Mouse (Mus musculus) midbrain, embryonic 16.5 days (tissue): ENCODE data around the gene Tbca. TPM values are rescaled to one million over a fixed set of nuclear protein-coding genes. Genes with fewer than 3 reads are reported as not detected.

Source experiments
- ATAC-seq: fragments of 200-750 bp; cut with Nextera tagmentation; 2 replicates; pipeline ENCODE4 v1.8.0; 2017; ENCODE audit warnings: moderate TSS enrichment
- H3K27ac ChIP-seq: fragments of 300-500 bp; sonication (generic); 2 replicates; pipeline ENCODE4 v1.5.1; 2014; ENCODE audit warnings: mild to moderate bottlenecking, low read length, mixed read lengths
- H3K27me3 ChIP-seq: fragments of 300-500 bp; sonication (generic); 2 replicates; pipeline ENCODE4 v1.6.1; 2014; ENCODE audit warnings: low read depth, low read length, mixed read lengths; ENCODE audit not compliant: control insufficient read depth, insufficient read depth
- H3K36me3 ChIP-seq: fragments of 300-500 bp; sonication (generic); 2 replicates; pipeline ENCODE4 v1.6.1; 2014; ENCODE audit warnings: mild to moderate bottlenecking, low read length, moderate library complexity, mixed read lengths; ENCODE audit not compliant: control insufficient read depth, insufficient read depth
- H3K4me1 ChIP-seq: fragments of 300-500 bp; sonication (generic); 2 replicates; pipeline ENCODE4 v1.6.1; 2014; ENCODE audit warnings: mild to moderate bottlenecking, low read length, mixed read lengths; ENCODE audit not compliant: control insufficient read depth, insufficient read depth
- H3K4me2 ChIP-seq: fragments of 300-500 bp; sonication (generic); 2 replicates; pipeline ENCODE4 v1.6.1; 2014; ENCODE audit warnings: mild to moderate bottlenecking, low read length, mixed read lengths
- H3K4me3 ChIP-seq: fragments of 300-500 bp; sonication (generic); 2 replicates; pipeline ENCODE4 v1.5.1; 2014; ENCODE audit warnings: low read depth, mild to moderate bottlenecking, low read length, moderate library complexity, mixed read lengths
- H3K9ac ChIP-seq: fragments of 300-500 bp; sonication (generic); 2 replicates; pipeline ENCODE4 v1.6.1; 2014; ENCODE audit warnings: low read depth, low read length, mixed read lengths
- H3K9me3 ChIP-seq: fragments of 300-500 bp; sonication (generic); replicated peaks from 2 replicates; pipeline ENCODE4 v1.6.1; 2014; ENCODE audit warnings: mild to moderate bottlenecking, low read length, mixed read lengths; ENCODE audit not compliant: control insufficient read depth, poor library complexity, severe bottlenecking
- WGBS: fragments of 180-500 bp; shearing (Covaris S2); extraction: QIAGEN DNeasy Blood & Tissue Kit; methylation state at CpG from one replicate; pipeline ENCODE4 v1.1.7; 2014; 5-methylcytosine and 5-hydroxymethylcytosine counted together
- polyA plus RNA-seq: library from polyadenylated mRNA; unstranded; fragments of >200 nt; fragmentation: Nextera tagmentation; extraction: Ambion mirVana; gene quantifications from 2 replicates; pipeline ENCODE4 v1.2.1, GENCODE M21; 2015

Tbca gene
- polyA plus RNA-seq, 1 experiment from 2014 or later = 304 TPM

- no peak overlapping the region for H3K9ac ChIP-seq
- H3K9me3 ChIP-seq = no peaks in the 10 kb centered on the region
- 39% methylated on average over 9 of the region's 9 CpGs for WGBS
- no peak overlapping the region for H3K4me2 ChIP-seq
- H3K27ac ChIP-seq = no peak overlapping the region
- H3K36me3 ChIP-seq = no peaks in the 10 kb centered on the region
- H3K27me3 ChIP-seq = no peaks in the 10 kb centered on the region
- no peak for ATAC-seq
- H3K4me3 ChIP-seq = no peak overlapping the region
- no peaks in the 10 kb centered on the region for H3K4me1 ChIP-seq
Measured at GRCm38 (mm10) chr13:94806315-94807179, 17.8 kb downstream of the Tbca start.

DNA sequence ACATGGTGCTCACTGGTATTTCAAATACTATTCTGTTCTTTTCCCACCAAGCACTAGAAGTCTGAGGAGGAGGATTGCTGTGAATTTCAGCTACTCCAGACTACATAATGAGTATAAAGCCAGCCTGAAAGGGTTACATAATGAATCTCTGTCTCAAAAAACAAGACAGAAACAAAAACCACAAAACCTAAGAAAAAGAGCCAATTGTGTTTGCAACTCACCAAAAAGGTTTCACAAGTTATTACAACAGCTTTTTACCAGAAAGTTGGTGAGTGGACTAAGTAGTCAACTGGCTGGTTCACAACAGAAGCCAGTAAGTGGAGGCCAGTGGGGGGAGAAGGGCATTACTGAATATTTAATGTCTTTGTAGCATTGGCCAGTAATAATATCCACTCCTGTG is 19.9 kb downstream of the Tbca start:
- no peak for ATAC-seq
- Histone ChIP-seq H3K4me1 (no peaks in the 10 kb centered on the region), H3K9me3 (no peaks in the 10 kb centered on the region), H3K4me2 (no peak overlapping the region), H3K27me3 (no peaks in the 10 kb centered on the region), H3K36me3 (no peaks in the 10 kb centered on the region), H3K27ac (no peak overlapping the region), H3K9ac (no peak overlapping the region), H3K4me3 (no peak overlapping the region)

DNA sequence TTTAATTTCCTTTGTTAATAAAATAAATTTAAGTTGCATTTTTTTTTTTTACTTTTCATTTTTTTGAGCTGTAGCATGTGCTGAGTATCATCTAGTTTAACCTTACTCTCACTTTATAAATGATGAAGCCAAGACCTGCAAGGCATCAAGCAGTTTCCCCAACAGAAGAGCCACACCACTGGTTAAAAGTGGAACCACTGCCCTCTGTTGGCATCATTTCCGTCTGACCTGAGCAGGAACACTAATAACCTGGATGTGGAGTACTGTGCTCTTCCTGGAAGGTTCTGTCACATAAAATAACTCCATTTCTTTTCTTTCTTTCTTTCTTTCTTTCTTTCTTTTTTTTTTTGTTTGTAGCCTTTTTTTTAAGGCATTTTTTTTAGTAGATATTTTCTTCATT is 21.0 kb downstream of the Tbca start:
- no peak overlapping the region for H3K27ac ChIP-seq
- no peaks in the 10 kb centered on the region for H3K4me1 ChIP-seq
- no peaks in the 10 kb centered on the region for H3K9me3 ChIP-seq
- H3K27me3 ChIP-seq = no peaks in the 10 kb centered on the region
- no peak for ATAC-seq
- H3K4me2 ChIP-seq = no peak overlapping the region
- H3K4me3 ChIP-seq = no peak overlapping the region
- WGBS = 79% methylated on average over 1 of the region's 1 CpGs
- H3K36me3 ChIP-seq = no peaks in the 10 kb centered on the region
- H3K9ac ChIP-seq = no peak overlapping the region

DNA sequence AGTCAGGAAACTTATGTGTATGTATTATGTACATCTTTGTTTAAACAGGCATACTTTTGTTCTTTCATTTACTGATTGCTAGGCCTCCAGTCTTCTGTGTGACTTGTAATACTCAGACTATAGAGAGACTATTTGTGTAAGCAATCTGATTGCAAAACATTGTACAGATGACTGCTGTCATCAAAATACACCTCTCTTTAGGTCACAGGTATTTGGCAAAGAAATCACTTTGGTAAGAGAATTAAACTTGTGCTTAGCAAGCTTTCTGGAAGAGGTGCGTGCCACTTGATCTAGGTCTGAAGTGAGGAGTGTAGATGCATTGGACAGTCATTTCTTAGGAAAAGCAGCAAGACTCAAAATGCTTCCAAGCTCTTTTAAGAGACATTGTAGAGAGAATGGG is 22.7 kb downstream of the Tbca start:
- H3K9ac ChIP-seq = no peak overlapping the region
- H3K4me3 ChIP-seq = no peak overlapping the region
- H3K36me3 ChIP-seq = no peaks in the 10 kb centered on the region
- WGBS = 98% methylated on average over 1 of the region's 1 CpGs
- 0 out of 2 replicates have a peak, but pooled peaks cover 2% of the 10 kb centered on the region for H3K4me1 ChIP-seq
- no peak overlapping the region for H3K27ac ChIP-seq
- no peaks in the 10 kb centered on the region for H3K27me3 ChIP-seq
- no peak overlapping the region for H3K4me2 ChIP-seq
- ATAC-seq = no peak
- H3K9me3 ChIP-seq = no peaks in the 10 kb centered on the region

DNA sequence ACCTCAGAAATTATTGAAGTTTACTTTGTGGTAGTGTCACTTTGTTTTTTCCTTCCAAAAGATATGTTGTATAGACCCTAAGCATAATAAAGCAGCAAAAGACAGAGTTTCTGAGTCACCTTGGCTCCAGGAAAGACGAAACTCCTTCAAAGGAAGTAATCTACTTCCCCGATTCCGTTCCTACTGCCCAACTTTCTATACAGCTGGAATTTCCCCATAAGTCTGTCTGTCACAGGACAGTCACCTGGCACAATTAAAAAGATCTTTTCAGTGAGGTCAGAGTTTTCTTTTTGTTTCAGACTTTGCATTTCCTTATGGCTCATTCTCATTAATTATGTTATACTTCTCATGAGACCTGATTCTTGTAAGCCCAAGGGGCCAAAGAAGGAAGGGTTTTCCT is 25.1 kb downstream of the Tbca start:
- Histone ChIP-seq H3K4me1 (peaks cover 11% of the 10 kb centered on the region), H3K27me3 (no peaks in the 10 kb centered on the region), H3K4me2 (no peak overlapping the region), H3K9ac (no peak overlapping the region), H3K36me3 (no peaks in the 10 kb centered on the region), H3K9me3 (no peaks in the 10 kb centered on the region), H3K27ac (no peak overlapping the region), H3K4me3 (no peak overlapping the region)
- no peak for ATAC-seq
- 83% methylated on average over 3 of the region's 3 CpGs for WGBS

DNA sequence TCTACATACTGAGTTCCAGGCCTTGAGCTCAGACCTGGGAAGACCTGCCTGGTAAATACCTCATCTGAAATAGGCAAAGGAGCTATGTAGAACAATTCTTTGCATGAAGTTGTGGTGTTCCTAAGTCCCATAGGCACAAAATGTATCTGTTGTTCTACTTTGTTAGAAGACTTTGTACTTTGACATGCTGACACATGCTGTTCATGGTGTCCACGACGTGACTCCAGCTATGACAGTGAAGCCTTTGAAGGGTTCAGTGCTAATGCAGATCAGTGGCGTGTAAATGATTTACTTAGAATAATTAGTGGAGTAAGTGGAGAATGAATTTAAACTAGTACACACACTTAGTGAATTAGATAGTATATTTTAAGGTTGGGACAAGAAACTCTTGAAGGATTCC is 31.8 kb downstream of the Tbca start:
- Histone ChIP-seq H3K27ac (no peak overlapping the region), H3K27me3 (no peaks in the 10 kb centered on the region), H3K9ac (no peak overlapping the region), H3K4me1 (peaks cover 11% of the 10 kb centered on the region), H3K4me3 (no peak overlapping the region), H3K9me3 (no peaks in the 10 kb centered on the region), H3K4me2 (no peak overlapping the region), H3K36me3 (no peaks in the 10 kb centered on the region)
- ATAC-seq = no peak
- 65% methylated on average over 3 of the region's 3 CpGs for WGBS

GRCm38 (mm10) chr13:94820956-94821355 is 32.2 kb downstream of the Tbca start:
- 91% methylated on average over 2 of the region's 2 CpGs for WGBS
- H3K4me1 ChIP-seq = peaks cover 11% of the 10 kb centered on the region
- no peak overlapping the region for H3K27ac ChIP-seq
- H3K9ac ChIP-seq = no peak overlapping the region
- no peak overlapping the region for H3K4me2 ChIP-seq
- no peaks in the 10 kb centered on the region for H3K9me3 ChIP-seq
- H3K27me3 ChIP-seq = no peaks in the 10 kb centered on the region
- no peaks in the 10 kb centered on the region for H3K36me3 ChIP-seq
- no peak overlapping the region for H3K4me3 ChIP-seq
- ATAC-seq = no peak

GRCm38 (mm10) chr13:94826389-94826788 is 37.7 kb downstream of the Tbca start:
- 95% methylated on average over 5 of the region's 5 CpGs for WGBS
- Histone ChIP-seq H3K4me3 (no peak overlapping the region), H3K27ac (no peak overlapping the region), H3K9ac (no peak overlapping the region), H3K36me3 (no peaks in the 10 kb centered on the region), H3K4me2 (no peak overlapping the region), H3K9me3 (no peaks in the 10 kb centered on the region), H3K4me1 (no peaks in the 10 kb centered on the region), H3K27me3 (no peaks in the 10 kb centered on the region)
- ATAC-seq = no peak

GRCm38 (mm10) chr13:94826986-94827385 is 38.3 kb downstream of the Tbca start:
- no peaks in the 10 kb centered on the region for H3K27me3 ChIP-seq
- H3K4me3 ChIP-seq = no peak overlapping the region
- H3K9me3 ChIP-seq = no peaks in the 10 kb centered on the region
- no peak overlapping the region for H3K27ac ChIP-seq
- no peak for ATAC-seq
- no peaks in the 10 kb centered on the region for H3K36me3 ChIP-seq
- 96% methylated on average over 2 of the region's 2 CpGs for WGBS
- H3K4me2 ChIP-seq = no peak overlapping the region
- H3K9ac ChIP-seq = no peak overlapping the region
- no peaks in the 10 kb centered on the region for H3K4me1 ChIP-seq
